Mouse (Mus musculus) embryonic facial prominence, embryonic 11.5 days (tissue): ENCODE measurements around the gene Prpf3. TPM values are rescaled to one million over a fixed set of nuclear protein-coding genes. Genes with fewer than 3 reads are reported as not detected.
"Not testable (repeated sequence)": the region's sequence is repeated elsewhere in the genome, so short reads cannot be mapped to it uniquely, and the experiment has no call there.

Source experiments
- ATAC-seq: fragments of 200-750 bp; cut with Nextera tagmentation; replicated peaks from 2 replicates; pipeline ENCODE4 v1.8.0; 2017; ENCODE audit warnings: low read depth; ENCODE audit not compliant: insufficient number of reproducible peaks, low FRiP score, low TSS enrichment
- DNase-seq: peaks from one replicate; pipeline ENCODE4 v3.0.0-alpha.2; 2015; ENCODE audit warnings: low spot score
- H3K27ac ChIP-seq: fragments of 300-500 bp; sonication (generic); replicated peaks from 2 replicates; pipeline ENCODE4 v1.5.1; 2014; ENCODE audit warnings: mild to moderate bottlenecking, low read depth, low read length, control low read depth
- H3K27me3 ChIP-seq: fragments of 300-500 bp; sonication (generic); 2 replicates; pipeline ENCODE4 v1.6.1; 2014; ENCODE audit warnings: mild to moderate bottlenecking, low read length, moderate library complexity, mixed read lengths; ENCODE audit not compliant: control insufficient read depth, insufficient read depth
- H3K36me3 ChIP-seq: fragments of 300-500 bp; sonication (generic); replicated peaks from 2 replicates; pipeline ENCODE4 v1.6.1; 2014; ENCODE audit warnings: low read depth, mild to moderate bottlenecking, low read length, moderate library complexity, mixed read lengths; ENCODE audit not compliant: control insufficient read depth, insufficient read depth
- H3K4me1 ChIP-seq: fragments of 300-500 bp; sonication (generic); 2 replicates; pipeline ENCODE4 v1.6.1; 2014; ENCODE audit warnings: low read length, mixed read lengths; ENCODE audit not compliant: control insufficient read depth, insufficient read depth
- H3K4me2 ChIP-seq: fragments of 300-500 bp; sonication (generic); 2 replicates; pipeline ENCODE4 v1.6.1; 2014; ENCODE audit warnings: low read depth, mild to moderate bottlenecking, control low read depth, low read length, moderate library complexity
- H3K4me3 ChIP-seq: fragments of 300-500 bp; sonication (generic); 2 replicates; pipeline ENCODE4 v1.5.1; 2014; ENCODE audit warnings: low read depth, low read length, control low read depth
- H3K9ac ChIP-seq: fragments of 300-500 bp; sonication (generic); replicated peaks from 2 replicates; pipeline ENCODE4 v1.6.1; 2014; ENCODE audit warnings: mild to moderate bottlenecking, control low read depth, low read length
- H3K9me3 ChIP-seq: fragments of 300-500 bp; sonication (generic); replicated peaks from 2 replicates; pipeline ENCODE4 v1.6.1; 2016; ENCODE audit warnings: mild to moderate bottlenecking, low read length, inconsistent platforms, mixed read lengths; ENCODE audit not compliant: control insufficient read depth
- WGBS: fragments of 180-500 bp; shearing (Covaris S2); extraction: QIAGEN DNeasy Blood & Tissue Kit; methylation state at CpG from one replicate; pipeline ENCODE4 v1.1.7; 2014; 5-methylcytosine and 5-hydroxymethylcytosine counted together
- polyA plus RNA-seq: library from polyadenylated mRNA; unstranded; fragments of >200 nt; fragmentation: Nextera tagmentation; extraction: Ambion mirVana; gene quantifications from 2 replicates; pipeline ENCODE4 v1.2.1, GENCODE M21; 2014

Prpf3 gene
- polyA plus RNA-seq, 1 experiment from 2014 or later = 69.4 TPM

- WGBS = 93% methylated on average over 3 of the region's 3 CpGs
- no peak overlapping the region for H3K9ac ChIP-seq
- H3K4me1 ChIP-seq = no peaks in the 10 kb centered on the region
- DNase-seq (no peak), ATAC-seq (no peak)
- H3K27me3 ChIP-seq = no peaks in the 10 kb centered on the region
- 0 out of 2 replicates have a peak, but pooled peaks cover 2% of the 10 kb centered on the region for H3K36me3 ChIP-seq
- no peaks in the 10 kb centered on the region for H3K9me3 ChIP-seq
- no peak overlapping the region for H3K4me2 ChIP-seq
- H3K27ac ChIP-seq = no peak overlapping the region
- no peak overlapping the region for H3K4me3 ChIP-seq
Observed at GRCm38 (mm10) chr3:95860323-95860722, 4.6 kb upstream of the Prpf3 start.

GRCm38 (mm10) chr3:95858278-95858677 is 2.6 kb upstream of the Prpf3 start:
- not testable (repeated sequence) for H3K4me2 ChIP-seq, ATAC-seq, H3K9ac ChIP-seq, H3K4me1 ChIP-seq, H3K4me3 ChIP-seq, DNase-seq, H3K27ac ChIP-seq, H3K9me3 ChIP-seq, H3K27me3 ChIP-seq, H3K36me3 ChIP-seq
- WGBS = 78% methylated on average over 3 of the region's 3 CpGs

GRCm38 (mm10) chr3:95857050-95857449 is 1.4 kb upstream of the Prpf3 start:
- H3K27me3 ChIP-seq, H3K27ac ChIP-seq, H3K4me1 ChIP-seq, H3K9ac ChIP-seq, H3K9me3 ChIP-seq, DNase-seq, H3K4me2 ChIP-seq, H3K4me3 ChIP-seq, ATAC-seq, H3K36me3 ChIP-seq: not testable (repeated sequence)
- WGBS = 82% methylated on average over 1 of the region's 1 CpGs

GRCm38 (mm10) chr3:95856115-95856514 is 430 bp upstream of the Prpf3 start:
- Histone ChIP-seq H3K4me1 (no peaks in the 10 kb centered on the region), H3K36me3 (peaks cover 10% of the 10 kb centered on the region), H3K4me2 (peak overlapping the region; percentile 52), H3K4me3 (peak overlapping the region; percentile 91), H3K9ac (peak overlapping the region; percentile 82), H3K9me3 (no peaks in the 10 kb centered on the region), H3K27ac (peak overlapping the region; percentile 67), H3K27me3 (no peaks in the 10 kb centered on the region)
- ATAC-seq (no peak), DNase-seq (peak; percentile 43)
- WGBS = 22% methylated on average over 7 of the region's 7 CpGs

- H3K36me3 ChIP-seq = peaks cover 27% of the 10 kb centered on the region
- H3K9me3 ChIP-seq = no peaks in the 10 kb centered on the region
- H3K9ac ChIP-seq = no peak overlapping the region
Observed at GRCm38 (mm10) chr3:95851317-95851716, 4.4 kb downstream of the Prpf3 start.

GRCm38 (mm10) chr3:95850611-95851010 is 5.1 kb downstream of the Prpf3 start:
- H3K4me2 ChIP-seq = no peak overlapping the region
- no peaks in the 10 kb centered on the region for H3K9me3 ChIP-seq
- DNase-seq = no peak
- H3K9ac ChIP-seq = no peak overlapping the region
- no peak for ATAC-seq
- no peaks in the 10 kb centered on the region for H3K27me3 ChIP-seq
- H3K36me3 ChIP-seq = peaks cover 31% of the 10 kb centered on the region
- no peak overlapping the region for H3K4me3 ChIP-seq
- WGBS = 79% methylated on average over 4 of the region's 4 CpGs
- no peaks in the 10 kb centered on the region for H3K4me1 ChIP-seq
- H3K27ac ChIP-seq = no peak overlapping the region

More at GRCm38 (mm10) chr3:95851317-95851716, 4.4 kb downstream of the Prpf3 start:
- WGBS = 95% methylated on average over 8 of the region's 8 CpGs
- Histone ChIP-seq H3K4me1 (no peaks in the 10 kb centered on the region), H3K27me3 (no peaks in the 10 kb centered on the region), H3K4me3 (no peak overlapping the region), H3K4me2 (no peak overlapping the region), H3K27ac (no peak overlapping the region)
- DNase-seq (no peak), ATAC-seq (no peak)

GRCm38 (mm10) chr3:95842503-95843214 is 13.0 kb downstream of the Prpf3 start:
- Histone ChIP-seq H3K27me3 (no peaks in the 10 kb centered on the region), H3K4me2 (no peak overlapping the region), H3K4me3 (no peak overlapping the region), H3K27ac (no peak overlapping the region), H3K4me1 (no peaks in the 10 kb centered on the region), H3K9ac (no peak overlapping the region), H3K9me3 (no peaks in the 10 kb centered on the region), H3K36me3 (peaks cover 20% of the 10 kb centered on the region)
- WGBS = 84% methylated on average over 3 of the region's 3 CpGs
- DNase-seq (peak; percentile 6), ATAC-seq (no peak)

GRCm38 (mm10) chr3:95839250-95839649 is 16.4 kb downstream of the Prpf3 start:
- H3K4me2 ChIP-seq = no peak overlapping the region
- H3K4me1 ChIP-seq = no peaks in the 10 kb centered on the region
- H3K9ac ChIP-seq = no peak overlapping the region
- ATAC-seq (no peak), DNase-seq (no peak)
- no peaks in the 10 kb centered on the region for H3K27me3 ChIP-seq
- H3K36me3 ChIP-seq = peaks cover 20% of the 10 kb centered on the region
- no peaks in the 10 kb centered on the region for H3K9me3 ChIP-seq
- H3K27ac ChIP-seq = no peak overlapping the region
- WGBS = 95% methylated on average over 2 of the region's 2 CpGs
- H3K4me3 ChIP-seq = no peak overlapping the region
